Mouse (Mus musculus) splenic B cell, adult 2 months (primary cell): ENCODE measurements at regions not wholly inside any gene's neighbourhood (a gene's known extent, or its start where the extent isn't known, plus 50 kb on each side); places are given as distances from the start of the nearest gene placed in this dataset.

Experiments
- DNase-seq: peaks from one replicate; pipeline ENCODE4 v3.0.0-alpha.2; 2011; ENCODE audit warnings: low read depth, low spot score
- H3K27me3 ChIP-seq: 2 replicates; pipeline ENCODE4 v1.6.1; 2012; ENCODE audit warnings: mild to moderate bottlenecking, low read length, moderate library complexity, mixed read lengths; ENCODE audit not compliant: control insufficient read depth, poor library complexity, insufficient read depth, severe bottlenecking
- H3K36me3 ChIP-seq: 2 replicates; pipeline ENCODE4 v1.6.1; 2012; ENCODE audit warnings: mild to moderate bottlenecking, low read length, moderate library complexity, mixed read lengths; ENCODE audit not compliant: control insufficient read depth, poor library complexity, insufficient read depth, severe bottlenecking

GRCm38 (mm10) chr6:99978164-99978746, 252.1 kb upstream of the Prok2 start:
- no peaks in the 10 kb centered on the region for H3K36me3 ChIP-seq

GRCm38 (mm10) chr6:99976144-99976543, 250.0 kb upstream of the Prok2 start:
- Histone ChIP-seq H3K36me3 (no peaks in the 10 kb centered on the region), H3K27me3 (no peaks in the 10 kb centered on the region)
- DNase-seq: no peak

More at GRCm38 (mm10) chr6:99978164-99978746, 252.1 kb upstream of the Prok2 start:
- no peaks in the 10 kb centered on the region for H3K27me3 ChIP-seq
- DNase-seq: no peak

GRCm38 (mm10) chr6:99975486-99975885, 249.3 kb upstream of the Prok2 start:
- DNase-seq: no peak
- Histone ChIP-seq H3K36me3 (no peaks in the 10 kb centered on the region), H3K27me3 (no peaks in the 10 kb centered on the region)

GRCm38 (mm10) chr6:99974464-99974863, 248.3 kb upstream of the Prok2 start:
- Histone ChIP-seq H3K27me3 (no peaks in the 10 kb centered on the region), H3K36me3 (no peaks in the 10 kb centered on the region)
- DNase-seq: no peak

GRCm38 (mm10) chr6:99971376-99971775, 245.2 kb upstream of the Prok2 start:
- H3K36me3 ChIP-seq: no peaks in the 10 kb centered on the region
- no peak for DNase-seq
- H3K27me3 ChIP-seq: no peaks in the 10 kb centered on the region

GRCm38 (mm10) chr6:99968889-99969288, 242.7 kb upstream of the Prok2 start:
- H3K27me3 ChIP-seq: no peaks in the 10 kb centered on the region
- DNase-seq: no peak
- H3K36me3 ChIP-seq: no peaks in the 10 kb centered on the region

GRCm38 (mm10) chr6:99967465-99967864, 241.3 kb upstream of the Prok2 start:
- no peak for DNase-seq
- no peaks in the 10 kb centered on the region for H3K36me3 ChIP-seq
- H3K27me3 ChIP-seq: no peaks in the 10 kb centered on the region

GRCm38 (mm10) chr6:99964540-99964939, 238.3 kb upstream of the Prok2 start:
- DNase-seq: no peak
- no peaks in the 10 kb centered on the region for H3K36me3 ChIP-seq
- no peaks in the 10 kb centered on the region for H3K27me3 ChIP-seq

GRCm38 (mm10) chr6:99964007-99964406, 237.8 kb upstream of the Prok2 start:
- DNase-seq: no peak
- no peaks in the 10 kb centered on the region for H3K27me3 ChIP-seq
- H3K36me3 ChIP-seq: no peaks in the 10 kb centered on the region

- no peak for DNase-seq
- H3K27me3 ChIP-seq: no peaks in the 10 kb centered on the region
- no peaks in the 10 kb centered on the region for H3K36me3 ChIP-seq
These were observed 233.2 kb upstream of the Prok2 start for GRCm38 (mm10) chr6:99959371-99959770.

GRCm38 (mm10) chr6:99954832-99955830, 228.9 kb upstream of the Prok2 start:
- no peaks in the 10 kb centered on the region for H3K27me3 ChIP-seq
- H3K36me3 ChIP-seq: no peaks in the 10 kb centered on the region
- DNase-seq: no peak

GRCm38 (mm10) chr6:99953980-99954776, 228.0 kb upstream of the Prok2 start:
- no peak for DNase-seq
- no peaks in the 10 kb centered on the region for H3K27me3 ChIP-seq
- no peaks in the 10 kb centered on the region for H3K36me3 ChIP-seq

- Histone ChIP-seq H3K27me3 (no peaks in the 10 kb centered on the region), H3K36me3 (no peaks in the 10 kb centered on the region)
- DNase-seq: no peak
These were observed 224.6 kb upstream of the Prok2 start for GRCm38 (mm10) chr6:99950811-99951210.

GRCm38 (mm10) chr6:99946917-99947316, 220.7 kb upstream of the Prok2 start:
- H3K27me3 ChIP-seq: no peaks in the 10 kb centered on the region
- DNase-seq: no peak
- H3K36me3 ChIP-seq: no peaks in the 10 kb centered on the region

- no peak for DNase-seq
- Histone ChIP-seq H3K27me3 (no peaks in the 10 kb centered on the region), H3K36me3 (no peaks in the 10 kb centered on the region)
These were observed 220.3 kb upstream of the Prok2 start for GRCm38 (mm10) chr6:99946481-99946880.
